Comparison of ENCODE assay signal across 9 mouse cellular contexts in genomic region chr2:157463887-157464745, GRCm38 (mm10). TPM values are rescaled to one million over a fixed set of nuclear protein-coding genes. Genes with fewer than 3 reads are reported as not detected.
DNase-seq lines count a peak whose midpoint lies in the region; ATAC-seq and TF ChIP-seq lines count a peak whose summit lies in the region.
"Had no signal": no experiment of that assay in that cellular context is flagged by ENCODE, and none has a peak within 500 bp of the region (broad histone marks: within the 10 kb centered on the region; RNA-seq: fewer than 3 reads in every experiment).

No protein-coding gene starts in this region.

- TF ChIP-seq CTCF in intestine, postnatal 0 days (IDR thresholded peaks at IDR 0.05; ENCODE audit: low read depth), result 0 out of 2 replicates have a peak, but pooled peaks have one; percentile 10

- WGBS in kidney, embryonic 15.5 days, result 31% methylated on average over 16 of the region's 16 CpGs
- WGBS in embryonic facial prominence, embryonic 15.5 days, result 29% methylated on average over 16 of the region's 16 CpGs
- 56% methylated on average over 16 of the region's 16 CpGs for WGBS in intestine, postnatal 0 days
- WGBS in neural tube, embryonic 13.5 days, result 14% methylated on average over 16 of the region's 16 CpGs

- peaks cover 61% of the 10 kb centered on the region for H3K4me1 ChIP-seq in kidney, embryonic 15.5 days
- peaks cover 53% of the 10 kb centered on the region for H3K4me1 ChIP-seq in embryonic facial prominence, embryonic 15.5 days
- H3K4me1 ChIP-seq in intestine, postnatal 0 days (replicated peaks; ENCODE audit: control insufficient read depth, insufficient read depth, low read length), result no peaks in the 10 kb centered on the region
- H3K4me1 ChIP-seq in neural tube, embryonic 13.5 days (replicated peaks), result peaks cover 66% of the 10 kb centered on the region

- H3K4me2 ChIP-seq in kidney, embryonic 15.5 days, result peak overlapping the region; percentile 50
- H3K4me2 ChIP-seq in embryonic facial prominence, embryonic 15.5 days (replicated peaks), result peak overlapping the region; percentile 12; the same call in 1 of the 2 replicates
- no peak overlapping the region; the same call in 1 of the 2 replicates for H3K4me2 ChIP-seq in intestine, postnatal 0 days (replicated peaks; ENCODE audit: low read depth)
- H3K4me2 ChIP-seq in neural tube, embryonic 13.5 days, result peak overlapping the region; percentile 33

- peak overlapping the region; percentile 27; the same call in 1 of the 2 replicates for H3K9ac ChIP-seq in kidney, embryonic 15.5 days
- H3K9ac ChIP-seq in embryonic facial prominence, embryonic 15.5 days, result peak overlapping the region; percentile 15
- peak overlapping the region; percentile 3; the same call in 1 of the 2 replicates for H3K9ac ChIP-seq in intestine, postnatal 0 days (ENCODE audit: low read depth, low read length)
- H3K9ac ChIP-seq in neural tube, embryonic 13.5 days, result peak overlapping the region; percentile 72

- H3K9me3 ChIP-seq in kidney, embryonic 15.5 days (replicated peaks), result no peaks in the 10 kb centered on the region
- H3K9me3 ChIP-seq in embryonic facial prominence, embryonic 15.5 days (replicated peaks), result no peaks in the 10 kb centered on the region
- H3K9me3 ChIP-seq in intestine, postnatal 0 days (ENCODE audit: control insufficient read depth), result no peaks in the 10 kb centered on the region
- H3K9me3 ChIP-seq in neural tube, embryonic 13.5 days, result no peaks in the 10 kb centered on the region

- DNase-seq in kidney, adult 8-10 months, result no peak
- no peak for DNase-seq in adipocyte (ENCODE audit: low spot score)
- DNase-seq in thymus, postnatal 36 days, result no peak
- no peak for DNase-seq in gastrocnemius, postnatal 4 days (ENCODE audit: low spot score in 2 of 2)
- DNase-seq: adrenal gland, postnatal 25 days had no signal

- peak overlapping the region; percentile 87 for H3K27ac ChIP-seq in kidney, embryonic 15.5 days
- H3K27ac ChIP-seq in embryonic facial prominence, embryonic 15.5 days (replicated peaks), result peak overlapping the region; percentile 85
- H3K27ac ChIP-seq in intestine, postnatal 0 days (ENCODE audit: low read depth, low read length), result no peak overlapping the region
- peak overlapping the region; percentile 98 for H3K27ac ChIP-seq in neural tube, embryonic 13.5 days (replicated peaks)

- peak; percentile 13 for ATAC-seq in kidney, embryonic 15.5 days (replicated peaks; ENCODE audit: low FRiP score)
- peak; percentile 5; the same call in 1 of the 2 replicates for ATAC-seq in embryonic facial prominence, embryonic 15.5 days (ENCODE audit: insufficient number of reproducible peaks, low FRiP score, low TSS enrichment, low read depth)
- no peak for ATAC-seq in intestine, postnatal 0 days
- ATAC-seq in neural tube, embryonic 13.5 days (ENCODE audit: low read depth), result peak; percentile 55

- H3K27me3 ChIP-seq in kidney, embryonic 15.5 days, result no peaks in the 10 kb centered on the region
- H3K27me3 ChIP-seq in embryonic facial prominence, embryonic 15.5 days, result no peaks in the 10 kb centered on the region
- no peaks in the 10 kb centered on the region for H3K27me3 ChIP-seq in intestine, postnatal 0 days (replicated peaks; ENCODE audit: control insufficient read depth, insufficient read depth, low read length)
- no peaks in the 10 kb centered on the region for H3K27me3 ChIP-seq in neural tube, embryonic 13.5 days

- peaks cover 62% of the 10 kb centered on the region for H3K36me3 ChIP-seq in kidney, embryonic 15.5 days
- peaks cover 49% of the 10 kb centered on the region for H3K36me3 ChIP-seq in embryonic facial prominence, embryonic 15.5 days
- H3K36me3 ChIP-seq in intestine, postnatal 0 days (ENCODE audit: control insufficient read depth, insufficient read depth), result peaks cover 96% of the 10 kb centered on the region
- H3K36me3 ChIP-seq in neural tube, embryonic 13.5 days, result peaks cover 71% of the 10 kb centered on the region

- H3K4me3 ChIP-seq in kidney, embryonic 15.5 days (replicated peaks), result peak overlapping the region; percentile 18; the same call in 1 of the 2 replicates
- H3K4me3 ChIP-seq in embryonic facial prominence, embryonic 15.5 days (replicated peaks), result no peak overlapping the region
- no peak overlapping the region for H3K4me3 ChIP-seq in intestine, postnatal 0 days (ENCODE audit: low read depth, low read length)
- no peak overlapping the region for H3K4me3 ChIP-seq in neural tube, embryonic 13.5 days

RNA-seq across cellular contexts. Expression of gene Src, which starts 45.9 kb away (rescaled TPM):
- 17.6 and 18.2 TPM in 2 replicates for polyA plus RNA-seq in kidney, embryonic 15.5 days (2015; fragmentation: Nextera tagmentation; extraction: Ambion mirVana)
- 20.7 and 21.3 TPM in 2 replicates for polyA plus RNA-seq in embryonic facial prominence, embryonic 15.5 days (2015; fragmentation: Nextera tagmentation; extraction: Ambion mirVana)
- polyA plus RNA-seq in intestine, postnatal 0 days (2015; fragmentation: Nextera tagmentation; extraction: Ambion mirVana), result 23.9 and 25.1 TPM in 2 replicates
- polyA plus RNA-seq in neural tube, embryonic 13.5 days (2015; fragmentation: Nextera tagmentation; extraction: Ambion mirVana), result 32.0 and 32.5 TPM in 2 replicates
- 10 to 100 TPM; 13.3 to 13.6 TPM for total RNA-seq in gastrocnemius, postnatal 4 days (2021)

Comparison
In these comparisons a context has a peak if more than half of its experiments do, and no peak if none do; other contexts are left out.
1. H3K9ac ChIP-seq: peak in every context shown above with its lines; median percentile 72 in neural tube, embryonic 13.5 days; 27 in kidney, embryonic 15.5 days; 15 in embryonic facial prominence, embryonic 15.5 days; 3 in intestine, postnatal 0 days.